Mouse (Mus musculus): ENCODE data around the gene Fgfr2. TPM values are rescaled to one million over a fixed set of nuclear protein-coding genes. Genes with fewer than 3 reads are reported as not detected.

The Fgfr2 gene
- polyA plus RNA-seq, 1 experiment = 59.9 TPM

GRCm38 (mm10) chr7:130980130-130980529, 2143.0 kb downstream of the Fgfr2 start:
- Histone ChIP-seq H3K27ac (ENCODE audit: insufficient read depth, low read length) (no peak overlapping the region), H3K4me3 (ENCODE audit: insufficient read depth, low read length) (no peak overlapping the region), H3K4me1 (ENCODE audit: control insufficient read depth, insufficient read depth, low read length) (peaks cover 19% of the 10 kb centered on the region)
- TF ChIP-seq POLR2A (IDR thresholded peaks at IDR 0.05; ENCODE audit: low read depth, low read length) (no peak), CTCF (IDR thresholded peaks at IDR 0.05; ENCODE audit: borderline replicate concordance, insufficient read depth, low read length) (no peak)

DNA sequence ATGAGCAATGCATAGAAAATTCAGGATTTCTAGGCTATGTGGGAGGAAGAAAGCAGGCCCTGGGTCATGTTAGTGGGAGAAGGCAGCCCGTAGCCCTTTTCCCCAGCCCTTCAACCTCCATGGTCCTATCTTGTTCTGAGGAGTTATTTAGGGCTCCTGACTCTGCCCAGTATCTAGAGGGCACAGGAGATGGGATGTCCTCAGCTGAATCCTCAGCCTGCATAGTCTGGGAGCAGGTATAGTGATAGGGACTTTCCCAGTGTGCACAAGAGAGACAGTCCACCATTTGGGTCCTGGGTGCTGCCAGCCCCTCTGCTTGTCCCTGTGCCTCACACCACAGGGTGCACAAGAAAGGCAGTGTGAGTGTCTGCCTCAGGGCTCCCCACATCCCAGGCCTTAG, 2144.6 kb downstream of the Fgfr2 start:
- H3K27ac ChIP-seq (ENCODE audit: insufficient read depth, low read length) = peak overlapping the region; percentile 68
- H3K4me1 ChIP-seq (ENCODE audit: control insufficient read depth, insufficient read depth, low read length) = peaks cover 19% of the 10 kb centered on the region
- no peak overlapping the region for H3K4me3 ChIP-seq (ENCODE audit: insufficient read depth, low read length)
- TF ChIP-seq CTCF (IDR thresholded peaks at IDR 0.05; ENCODE audit: borderline replicate concordance, insufficient read depth, low read length) (no peak), POLR2A (IDR thresholded peaks at IDR 0.05; ENCODE audit: low read depth, low read length) (no peak)

DNA sequence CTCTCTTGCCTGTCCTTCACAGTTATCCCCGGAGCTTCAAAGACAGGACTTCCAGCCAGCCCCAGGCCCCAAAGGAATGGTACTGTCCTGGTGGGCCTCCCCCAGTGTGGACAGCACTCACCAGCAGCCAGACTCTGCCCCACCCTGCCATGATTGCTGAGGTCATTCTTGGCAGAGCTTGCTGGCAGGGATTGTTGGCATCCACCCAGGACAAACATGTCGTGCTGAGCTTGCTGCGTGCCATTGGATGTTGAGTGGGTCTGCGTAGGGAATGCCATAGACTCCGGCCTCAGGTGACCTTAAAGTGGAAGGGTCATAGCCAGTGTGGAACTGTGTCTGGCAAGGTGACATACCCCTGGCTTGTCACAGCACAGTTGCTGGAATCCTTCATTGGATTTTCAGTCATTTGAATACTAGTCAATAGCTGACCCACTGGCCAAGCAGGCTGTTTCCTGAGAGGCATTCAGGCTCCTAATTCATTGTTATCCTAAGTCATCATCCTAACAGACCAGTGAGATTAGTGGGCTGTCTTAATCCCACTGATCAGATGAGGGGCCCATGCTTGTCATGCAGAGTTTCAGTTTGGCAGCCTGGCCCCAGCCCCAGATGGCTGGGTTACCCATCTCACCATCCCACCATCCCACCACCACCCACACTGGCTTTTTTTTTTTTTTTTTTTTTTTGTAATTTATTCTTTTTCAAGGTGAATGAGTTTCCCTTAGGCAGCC, 2145.2 kb downstream of the Fgfr2 start:
- Histone ChIP-seq H3K27ac (ENCODE audit: insufficient read depth, low read length) (peak overlapping the region; percentile 68), H3K4me1 (ENCODE audit: control insufficient read depth, insufficient read depth, low read length) (peaks cover 21% of the 10 kb centered on the region), H3K4me3 (ENCODE audit: insufficient read depth, low read length) (no peak overlapping the region)
- TF ChIP-seq POLR2A (IDR thresholded peaks at IDR 0.05; ENCODE audit: low read depth, low read length) (no peak), CTCF (IDR thresholded peaks at IDR 0.05; ENCODE audit: borderline replicate concordance, insufficient read depth, low read length) (no peak)

GRCm38 (mm10) chr7:130976305-130976935, 2146.7 kb downstream of the Fgfr2 start:
- Histone ChIP-seq H3K4me3 (ENCODE audit: insufficient read depth, low read length) (no peak overlapping the region), H3K27ac (ENCODE audit: insufficient read depth, low read length) (no peak overlapping the region), H3K4me1 (ENCODE audit: control insufficient read depth, insufficient read depth, low read length) (peaks cover 22% of the 10 kb centered on the region)
- no peak for TF ChIP-seq POLR2A (IDR thresholded peaks at IDR 0.05; ENCODE audit: low read depth, low read length)
- no peak for TF ChIP-seq CTCF (IDR thresholded peaks at IDR 0.05; ENCODE audit: borderline replicate concordance, insufficient read depth, low read length)

DNA sequence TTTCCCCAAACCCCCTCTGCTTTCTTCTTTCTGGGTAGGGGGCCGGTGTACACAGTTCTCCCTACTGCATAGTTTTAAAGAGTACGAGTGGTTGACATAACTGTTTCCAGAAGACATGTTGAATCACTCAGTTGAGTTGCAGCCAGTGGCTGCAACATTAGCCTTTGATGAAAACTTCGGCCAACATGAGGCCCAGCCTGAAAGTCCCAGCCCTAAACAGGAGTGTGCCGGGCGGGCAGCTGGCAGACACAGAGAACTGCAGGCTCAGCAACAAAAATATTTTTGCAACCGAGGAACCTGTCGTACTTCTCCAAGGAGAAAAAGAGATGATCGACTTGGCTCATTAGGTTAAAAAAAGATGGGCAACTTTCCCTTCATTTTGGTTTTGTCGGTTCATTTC, 2150.4 kb downstream of the Fgfr2 start:
- Histone ChIP-seq H3K27ac (ENCODE audit: insufficient read depth, low read length) (peak overlapping the region; percentile 38), H3K4me1 (ENCODE audit: control insufficient read depth, insufficient read depth, low read length) (peaks cover 28% of the 10 kb centered on the region), H3K4me3 (ENCODE audit: insufficient read depth, low read length) (no peak overlapping the region)
- no peak for TF ChIP-seq CTCF (IDR thresholded peaks at IDR 0.05; ENCODE audit: borderline replicate concordance, insufficient read depth, low read length)
- TF ChIP-seq POLR2A (IDR thresholded peaks at IDR 0.05; ENCODE audit: low read depth, low read length) = no peak

- H3K4me3 ChIP-seq (ENCODE audit: insufficient read depth, low read length) = no peak overlapping the region
- H3K4me1 ChIP-seq (ENCODE audit: control insufficient read depth, insufficient read depth, low read length) = peaks cover 38% of the 10 kb centered on the region
- TF ChIP-seq POLR2A (IDR thresholded peaks at IDR 0.05; ENCODE audit: low read depth, low read length) (no peak), CTCF (IDR thresholded peaks at IDR 0.05; ENCODE audit: borderline replicate concordance, insufficient read depth, low read length) (no peak)
- peak overlapping the region; percentile 90 for H3K27ac ChIP-seq (ENCODE audit: insufficient read depth, low read length)
These were observed 2153.6 kb downstream of the Fgfr2 start for GRCm38 (mm10) chr7:130969507-130969906.

DNA sequence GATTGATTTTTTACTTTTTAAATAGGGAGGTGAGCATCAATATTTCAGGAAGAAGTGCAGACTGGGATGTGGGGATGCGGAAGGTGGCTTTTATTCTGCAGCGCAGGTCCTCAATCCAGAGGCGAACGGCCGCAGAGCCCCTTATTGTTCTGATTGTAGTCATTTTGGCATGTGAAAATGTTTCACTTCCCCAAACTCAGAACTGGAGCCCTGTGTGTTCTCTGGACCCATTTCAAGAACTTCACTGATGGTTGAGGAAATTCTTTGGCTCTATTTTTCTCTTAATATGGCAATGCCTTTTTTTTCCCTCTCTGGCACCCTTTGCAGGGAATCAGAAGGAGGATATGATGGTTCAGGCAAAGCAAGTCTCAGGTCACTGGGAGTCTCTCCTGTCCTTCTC, 2154.1 kb downstream of the Fgfr2 start:
- Histone ChIP-seq H3K4me1 (ENCODE audit: control insufficient read depth, insufficient read depth, low read length) (peaks cover 40% of the 10 kb centered on the region), H3K27ac (ENCODE audit: insufficient read depth, low read length) (peak overlapping the region; percentile 90), H3K4me3 (ENCODE audit: insufficient read depth, low read length) (no peak overlapping the region)
- no peak for TF ChIP-seq CTCF (IDR thresholded peaks at IDR 0.05; ENCODE audit: borderline replicate concordance, insufficient read depth, low read length)
- no peak for TF ChIP-seq POLR2A (IDR thresholded peaks at IDR 0.05; ENCODE audit: low read depth, low read length)

- Histone ChIP-seq H3K4me1 (ENCODE audit: control insufficient read depth, insufficient read depth, low read length) (peaks cover 40% of the 10 kb centered on the region), H3K4me3 (ENCODE audit: insufficient read depth, low read length) (no peak overlapping the region), H3K27ac (ENCODE audit: insufficient read depth, low read length) (peak overlapping the region; percentile 90)
- TF ChIP-seq CTCF (IDR thresholded peaks at IDR 0.05; ENCODE audit: borderline replicate concordance, insufficient read depth, low read length) = no peak
- TF ChIP-seq POLR2A (IDR thresholded peaks at IDR 0.05; ENCODE audit: low read depth, low read length) = no peak
These were observed 2154.6 kb downstream of the Fgfr2 start for GRCm38 (mm10) chr7:130968537-130968936.

- TF ChIP-seq CTCF (IDR thresholded peaks at IDR 0.05; ENCODE audit: borderline replicate concordance, insufficient read depth, low read length) = no peak
- TF ChIP-seq POLR2A (IDR thresholded peaks at IDR 0.05; ENCODE audit: low read depth, low read length) = no peak
- H3K27ac ChIP-seq (ENCODE audit: insufficient read depth, low read length) = peak overlapping the region; percentile 90
- peaks cover 38% of the 10 kb centered on the region for H3K4me1 ChIP-seq (ENCODE audit: control insufficient read depth, insufficient read depth, low read length)
- no peak overlapping the region for H3K4me3 ChIP-seq (ENCODE audit: insufficient read depth, low read length)
These were observed 2155.2 kb downstream of the Fgfr2 start for GRCm38 (mm10) chr7:130967901-130968300.

DNA sequence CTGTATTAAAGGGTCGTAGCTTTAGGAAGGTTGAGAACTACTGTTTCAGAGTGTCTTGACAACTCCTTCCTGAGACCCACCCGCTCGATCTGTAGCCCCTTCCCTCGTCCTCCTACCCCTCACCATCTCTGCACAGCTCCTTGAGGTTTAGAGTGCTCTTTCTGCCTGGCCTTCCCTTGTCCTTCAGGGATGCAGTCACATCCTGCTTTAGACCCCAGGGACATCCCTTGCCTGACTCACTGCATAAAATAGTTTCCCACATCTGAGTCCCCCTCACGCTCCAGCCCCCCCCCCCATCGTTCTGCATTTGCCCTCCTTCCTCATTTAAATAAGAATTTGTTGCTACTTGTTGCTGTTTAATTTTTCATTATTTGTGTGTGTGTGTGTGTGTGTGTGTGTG, 2156.3 kb downstream of the Fgfr2 start:
- Histone ChIP-seq H3K27ac (ENCODE audit: insufficient read depth, low read length) (peak overlapping the region; percentile 84), H3K4me1 (ENCODE audit: control insufficient read depth, insufficient read depth, low read length) (peaks cover 40% of the 10 kb centered on the region), H3K4me3 (ENCODE audit: insufficient read depth, low read length) (no peak overlapping the region)
- TF ChIP-seq POLR2A (IDR thresholded peaks at IDR 0.05; ENCODE audit: low read depth, low read length) (no peak), CTCF (IDR thresholded peaks at IDR 0.05; ENCODE audit: borderline replicate concordance, insufficient read depth, low read length) (no peak)
